Mouse (Mus musculus) heart, postnatal 0 days (tissue): ENCODE measurements at regions not wholly inside any gene's neighbourhood (a gene's known extent, or its start where the extent isn't known, plus 50 kb on each side); places are given as distances from the start of the nearest gene placed in this dataset.

ENCODE experiments used
- CTCF ChIP-seq: IDR thresholded peaks from 2 replicates; pipeline ENCODE4 v1.5.1; 2016; ENCODE audit warnings: antibody characterized with exemption, control low read depth, low read depth
- EP300 ChIP-seq: IDR thresholded peaks from 2 replicates; pipeline ENCODE4 v1.6.1; 2016; ENCODE audit warnings: antibody characterized with exemption, low read depth

DNA sequence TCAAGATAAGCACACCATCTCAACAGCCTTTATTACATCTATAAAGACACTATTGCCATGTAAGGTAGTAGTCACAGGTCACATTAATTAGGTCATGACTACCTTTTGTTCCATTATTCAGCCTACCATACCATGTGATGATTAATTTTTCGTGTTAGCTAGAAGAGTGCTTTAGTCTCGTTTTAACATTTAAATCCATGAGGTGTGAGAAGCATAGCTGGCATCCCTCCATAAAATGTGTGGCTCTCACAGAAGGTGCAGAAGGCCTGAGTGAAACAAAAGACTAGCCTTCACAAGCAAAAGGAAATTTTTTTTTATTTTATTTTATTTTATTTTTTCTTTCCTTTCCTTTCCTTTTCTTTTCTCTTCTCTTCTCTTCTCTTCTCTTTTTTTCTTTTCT is 345.5 kb upstream of the Dppa4 start:
- TF ChIP-seq EP300: no peak
- TF ChIP-seq CTCF: no peak
